Mouse (Mus musculus): ENCODE results near the gene Hoxb5.

Gene Hoxb5

DNA sequence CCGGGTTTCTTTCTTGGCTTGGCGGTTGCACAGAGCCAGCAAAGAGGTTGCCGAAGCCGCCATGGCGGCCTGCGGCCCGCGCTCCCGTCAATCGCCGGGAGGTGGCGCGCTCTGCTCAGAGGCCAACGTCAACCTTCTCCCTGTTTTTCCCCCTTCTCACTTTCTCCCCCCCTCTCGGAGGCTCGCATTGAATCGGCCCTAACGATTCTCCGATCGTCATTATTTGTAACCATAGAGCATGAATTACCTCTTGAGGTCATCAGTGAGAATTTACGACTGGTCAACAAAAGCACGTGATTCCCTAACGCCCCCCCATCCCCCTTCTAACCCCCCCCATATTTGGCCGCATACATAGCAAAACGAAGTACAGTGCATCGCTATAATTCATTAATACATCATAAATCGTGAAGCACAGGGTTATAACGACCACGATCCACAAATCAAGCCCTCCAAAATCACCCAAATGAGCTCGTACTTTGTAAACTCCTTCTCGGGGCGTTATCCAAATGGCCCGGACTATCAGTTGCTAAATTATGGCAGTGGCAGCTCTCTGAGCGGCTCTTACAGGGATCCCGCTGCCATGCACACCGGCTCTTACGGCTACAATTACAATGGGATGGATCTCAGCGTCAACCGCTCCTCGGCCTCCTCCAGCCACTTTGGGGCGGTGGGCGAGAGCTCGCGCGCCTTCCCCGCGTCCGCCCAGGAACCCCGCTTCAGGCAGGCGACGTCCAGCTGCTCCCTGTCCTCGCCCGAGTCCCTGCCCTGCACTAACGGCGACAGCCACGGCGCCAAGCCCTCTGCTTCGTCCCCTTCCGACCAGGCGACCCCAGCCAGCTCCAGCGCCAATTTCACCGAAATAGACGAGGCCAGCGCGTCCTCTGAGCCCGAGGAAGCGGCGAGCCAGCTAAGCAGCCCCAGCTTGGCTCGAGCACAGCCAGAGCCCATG, at the start of gene Hoxb5:
TSS of gene Hoxb5 (plus strand) at position 186 of the 949 bp plus-strand sequence.
- DNase-seq (ENCODE audit: low spot score), result peak; percentile 83

- DNase-seq (ENCODE audit: low spot score), result no peak
Measured at GRCm38 (mm10) chr11:96254221-96254620, 48.9 kb upstream of the Hoxb5 start.

GRCm38 (mm10) chr11:96255111-96255995, 47.8 kb upstream of the Hoxb5 start:
- no peak for DNase-seq (ENCODE audit: low spot score)

GRCm38 (mm10) chr11:96255996-96256445, 47.1 kb upstream of the Hoxb5 start:
- no peak for DNase-seq (ENCODE audit: low spot score)

- no peak for DNase-seq (ENCODE audit: low spot score)
Measured at GRCm38 (mm10) chr11:96257141-96257540, 46.0 kb upstream of the Hoxb5 start.

DNA sequence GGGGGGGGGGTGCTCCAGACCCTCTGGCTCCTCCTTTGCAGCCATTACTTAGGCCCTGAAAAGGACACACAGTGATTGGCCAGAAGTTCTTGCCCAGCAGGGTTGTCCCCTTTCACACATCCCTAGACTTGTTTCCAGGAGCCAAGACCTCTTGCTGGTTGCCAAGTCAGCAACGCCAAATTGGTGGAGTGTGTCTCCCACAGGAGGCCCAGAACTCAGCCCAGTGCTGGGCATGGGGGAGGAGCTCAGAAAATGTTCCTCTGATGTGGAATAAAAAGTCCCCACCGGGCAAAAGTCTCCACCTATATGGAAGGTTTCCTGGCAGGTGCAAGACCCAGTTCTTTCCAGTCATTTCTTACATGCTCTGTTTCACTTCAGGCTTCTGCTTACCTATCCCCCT, 44.1 kb upstream of the Hoxb5 start:
- no peak for DNase-seq (ENCODE audit: low spot score)

DNA sequence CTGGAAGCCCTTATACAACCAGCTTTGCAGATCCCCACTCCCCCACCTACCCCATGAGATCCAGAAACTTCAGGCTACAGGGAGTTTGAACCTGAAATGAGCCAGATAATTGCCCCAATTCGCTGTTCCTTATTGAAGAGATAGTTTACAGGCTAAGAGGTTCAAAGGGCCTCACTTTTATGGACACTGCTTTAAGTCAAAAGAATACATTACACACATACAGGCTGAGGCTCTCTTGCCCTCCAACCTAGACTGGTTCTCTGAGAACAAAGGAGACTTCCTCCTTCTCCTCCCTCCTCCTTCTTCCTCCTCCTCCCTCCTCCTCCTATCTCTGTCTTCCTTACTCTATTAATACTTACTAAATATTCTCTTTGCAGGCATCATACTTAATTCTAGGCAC, 43.6 kb upstream of the Hoxb5 start:
- no peak for DNase-seq (ENCODE audit: low spot score)

DNA sequence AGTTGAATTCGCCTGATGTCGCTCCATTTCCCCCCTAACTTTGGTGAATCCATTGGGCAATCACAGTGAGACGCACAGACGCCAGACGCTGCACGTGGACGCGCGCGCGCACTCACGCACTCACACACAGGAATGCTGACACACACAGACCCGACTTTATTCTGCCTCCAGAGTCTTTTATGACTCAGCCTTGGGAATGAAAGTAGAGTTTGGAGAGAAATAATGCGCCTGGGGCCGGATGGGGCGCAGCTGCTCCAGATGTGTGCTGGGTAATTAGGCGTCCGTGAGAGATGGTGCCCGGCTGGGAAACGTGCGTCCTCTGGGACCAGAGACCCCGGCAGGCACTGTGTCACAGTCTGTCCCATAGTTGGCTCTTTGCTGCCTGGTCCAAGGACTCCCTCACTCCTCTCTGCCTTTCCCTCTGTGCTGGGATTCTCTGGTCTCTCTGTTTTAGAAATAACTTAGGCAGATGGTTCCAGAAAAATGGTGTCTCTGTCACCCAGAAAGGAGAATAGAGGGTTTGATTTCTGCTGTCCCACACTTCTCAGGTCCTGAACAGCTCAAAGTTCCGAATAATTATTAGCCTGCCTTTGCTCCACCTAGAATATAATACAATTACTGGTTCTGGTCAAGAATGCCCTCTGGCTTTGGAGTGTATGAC, 42.7 kb upstream of the Hoxb5 start:
- no peak for DNase-seq (ENCODE audit: low spot score)

DNA sequence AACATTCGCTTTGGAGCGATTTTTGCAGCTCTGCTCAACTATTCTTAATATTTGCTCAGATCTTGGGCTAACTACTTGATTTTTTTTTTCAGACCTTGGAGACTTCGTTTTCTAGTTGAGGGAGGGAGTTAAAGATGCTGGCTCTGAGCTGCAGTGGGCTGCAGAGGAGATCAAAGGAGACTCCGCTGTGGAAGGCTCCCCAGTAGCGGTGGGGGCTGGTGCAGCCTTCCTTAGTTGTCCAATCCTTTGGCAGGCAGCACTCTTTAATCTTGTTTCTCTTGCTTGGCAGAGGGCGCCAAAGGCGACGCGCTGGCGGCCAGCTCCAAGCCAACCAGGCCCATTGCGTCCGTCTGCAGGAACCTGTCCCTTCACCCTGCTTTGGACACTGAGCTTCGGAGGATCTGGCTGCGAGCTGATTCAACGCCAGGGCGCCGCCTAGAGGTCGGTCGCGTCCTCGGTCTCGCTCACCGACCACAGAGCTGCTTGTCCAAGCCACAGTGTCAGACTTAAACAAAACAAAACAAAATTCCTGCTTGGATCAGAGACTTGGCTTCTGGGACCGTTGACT, 41.7 kb upstream of the Hoxb5 start:
- DNase-seq (ENCODE audit: low spot score), result peak; percentile 88

- no peak for DNase-seq (ENCODE audit: low spot score)
Measured at GRCm38 (mm10) chr11:96262262-96262830, 40.8 kb upstream of the Hoxb5 start.

- DNase-seq (ENCODE audit: low spot score), result no peak
Measured at GRCm38 (mm10) chr11:96263636-96264389, 39.3 kb upstream of the Hoxb5 start.

DNA sequence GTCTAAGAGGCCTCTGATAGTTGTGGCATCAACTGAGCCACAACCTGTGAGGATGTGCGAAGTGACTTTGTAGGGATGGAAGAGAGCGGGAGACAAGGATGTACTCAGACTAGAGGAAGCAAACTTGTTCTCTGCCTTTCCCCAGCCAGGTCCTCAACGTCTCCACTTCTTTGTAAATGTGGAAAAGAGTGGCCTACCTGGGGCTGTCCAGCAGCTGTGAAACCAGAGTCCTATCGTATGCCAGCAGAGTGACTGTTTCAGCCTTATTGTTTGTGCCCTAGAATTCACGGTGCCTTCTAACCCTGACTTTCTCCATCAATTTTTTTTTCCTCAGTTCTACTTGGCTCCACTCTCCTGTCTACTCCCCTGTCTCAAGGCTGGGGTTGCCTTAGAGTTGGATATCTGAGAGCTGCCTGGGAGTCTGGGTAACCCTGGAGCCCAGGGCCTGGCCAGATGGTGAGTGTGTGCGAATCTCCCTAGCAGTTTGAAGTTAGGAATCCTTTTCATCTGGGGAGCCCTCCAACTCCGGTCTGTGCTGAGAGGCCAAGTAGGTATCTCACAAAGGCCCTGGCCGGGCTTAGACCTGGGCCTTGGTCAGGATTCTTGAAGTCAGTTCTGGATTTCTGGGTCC, 38.6 kb upstream of the Hoxb5 start:
- no peak for DNase-seq (ENCODE audit: low spot score)

DNA sequence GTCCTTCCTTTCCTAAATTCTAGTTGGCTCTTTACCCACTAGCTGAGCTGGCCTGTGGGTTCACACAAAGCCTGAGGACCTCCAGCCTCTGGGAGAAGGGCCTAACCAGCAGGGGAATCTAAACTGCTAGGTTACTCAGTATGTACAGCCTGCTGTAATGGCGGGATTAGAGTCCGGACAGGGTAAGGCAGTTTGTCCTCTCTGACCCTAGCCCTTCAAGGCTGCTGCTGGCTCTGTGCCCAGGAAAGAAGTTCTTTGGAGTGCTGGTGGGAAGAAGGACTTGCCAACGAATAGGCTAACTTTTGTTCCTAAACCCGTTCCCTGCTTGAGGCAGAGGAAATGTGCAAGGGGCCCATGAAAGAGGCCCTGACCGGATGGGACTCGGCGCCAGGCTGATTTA, 37.2 kb upstream of the Hoxb5 start:
- DNase-seq (ENCODE audit: low spot score), result no peak

DNA sequence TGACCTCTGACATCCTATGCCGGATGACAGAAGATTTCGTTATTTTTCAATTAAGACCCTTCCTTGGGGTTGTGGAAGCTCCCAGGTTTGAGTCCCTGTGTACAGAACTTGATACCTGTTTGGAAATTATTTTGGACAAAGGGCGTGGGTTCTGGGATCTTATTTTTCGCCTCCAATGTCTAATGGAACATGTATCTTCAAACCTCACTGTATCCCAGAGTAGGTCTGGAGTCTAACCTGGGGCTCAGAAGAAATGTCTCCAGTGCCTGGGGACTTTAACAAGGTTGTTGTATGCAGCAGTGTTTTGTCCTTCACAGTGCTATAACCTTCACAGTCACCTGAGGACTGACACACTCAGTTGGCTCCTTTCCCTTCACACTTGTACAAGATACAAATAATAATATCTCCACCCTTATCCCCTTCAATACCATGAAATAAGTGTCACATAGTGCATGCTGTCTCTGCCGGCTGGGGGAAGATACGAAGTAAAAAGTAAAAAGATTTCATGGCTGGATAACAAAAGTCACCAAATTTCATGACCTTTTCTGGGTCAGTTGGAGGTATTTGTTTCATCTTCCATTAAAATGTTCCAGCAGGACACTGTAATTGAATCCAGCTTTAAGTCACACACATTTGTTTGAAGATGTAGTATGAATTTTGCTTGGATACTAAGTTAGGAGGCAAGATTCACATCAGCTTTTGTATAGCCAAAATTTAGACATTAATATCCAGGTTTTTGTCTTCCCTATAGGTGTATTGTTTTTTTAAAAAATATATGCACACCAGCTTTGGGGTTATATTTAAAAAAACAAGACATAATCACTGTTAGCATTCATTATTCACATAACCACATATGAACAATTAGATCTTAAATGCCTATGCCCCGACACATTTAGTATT, 35.9 kb upstream of the Hoxb5 start:
- no peak for DNase-seq (ENCODE audit: low spot score)

DNA sequence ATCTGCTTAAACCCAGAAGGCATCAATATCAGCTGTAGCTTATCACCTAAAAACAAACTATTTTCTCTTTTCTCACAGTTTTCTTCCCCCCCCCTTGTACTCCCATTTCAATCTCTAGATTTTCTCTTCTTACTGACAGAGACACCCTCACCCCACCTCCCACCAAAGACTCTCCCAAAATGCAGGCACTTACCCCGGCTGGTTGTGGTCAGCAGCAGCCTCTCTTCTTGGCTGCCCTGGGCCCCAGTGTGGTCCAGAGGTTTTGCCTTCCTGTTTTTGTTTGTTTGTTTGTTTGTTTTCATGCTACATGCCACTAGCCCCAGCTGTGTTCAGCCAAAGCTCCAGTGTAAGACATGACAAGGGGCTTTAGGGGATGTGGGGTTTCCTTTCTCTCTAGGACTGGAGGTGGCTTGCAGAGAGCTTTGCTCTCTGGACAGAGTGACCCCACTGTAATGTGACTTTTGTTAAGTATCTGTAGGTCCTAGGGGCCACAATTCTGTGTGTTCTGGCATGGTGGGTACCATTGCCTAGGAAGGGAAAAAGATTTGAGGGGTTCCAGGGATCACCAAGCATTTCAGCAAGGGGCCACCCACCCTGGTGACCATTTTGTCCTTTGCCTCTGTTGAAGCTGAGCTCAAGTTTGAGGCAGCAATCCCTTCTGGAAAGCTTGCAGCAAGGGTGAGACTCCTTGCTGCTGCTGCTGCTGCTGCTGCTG, 34.9 kb upstream of the Hoxb5 start:
- DNase-seq (ENCODE audit: low spot score), result no peak

- no peak for DNase-seq (ENCODE audit: low spot score)
Measured at GRCm38 (mm10) chr11:96269869-96270268, 33.3 kb upstream of the Hoxb5 start.

GRCm38 (mm10) chr11:96270996-96271540, 32.1 kb upstream of the Hoxb5 start, which contains the start of gene Hoxb9:
Hoxb9 (plus strand) TSS chr11:96271457.
- no peak for DNase-seq (ENCODE audit: low spot score)

- DNase-seq (ENCODE audit: low spot score), result no peak
Measured at GRCm38 (mm10) chr11:96271541-96272011, 31.6 kb upstream of the Hoxb5 start.

All from retina, embryonic 14.5 days (tissue).